Mouse (Mus musculus): ENCODE results near the gene Porcn. TPM values are rescaled to one million over a fixed set of nuclear protein-coding genes. Genes with fewer than 3 reads are reported as not detected.

Porcn gene
- total RNA-seq (2023) = under 1 TPM; 0.31 to 0.77 TPM

DNA sequence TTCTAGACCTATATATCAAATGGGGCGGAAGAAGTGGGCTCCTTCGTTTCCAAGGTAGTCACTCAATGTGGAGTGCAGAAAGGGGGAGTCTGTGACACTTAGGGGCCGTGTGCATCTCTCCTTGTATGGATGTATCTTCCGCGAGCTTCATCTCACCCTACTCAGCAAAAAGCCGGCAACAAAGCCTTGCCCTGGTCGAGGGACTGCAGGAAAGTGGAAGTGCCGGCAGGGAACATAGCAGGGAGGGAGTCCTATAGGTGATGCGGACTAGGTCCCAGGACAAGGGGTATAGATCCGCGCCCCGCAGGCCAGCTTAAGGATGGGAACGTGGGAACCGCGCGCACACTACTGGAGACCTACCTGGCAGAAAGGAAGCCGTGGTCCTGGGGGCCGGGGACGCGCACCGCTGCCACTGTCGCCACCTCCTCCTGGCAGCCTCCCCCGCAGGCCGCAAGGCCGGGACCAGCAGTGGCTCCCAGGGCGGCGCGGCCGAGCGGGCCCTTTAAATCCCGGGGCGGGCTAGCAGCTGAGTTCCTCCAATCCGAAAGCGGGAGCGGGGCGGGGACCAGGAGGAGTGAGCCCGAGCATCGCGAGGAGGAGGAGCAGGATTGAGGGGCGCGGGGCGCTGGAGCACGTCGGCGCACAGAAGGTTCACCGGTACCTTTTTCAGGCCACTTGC lies at the start of gene Porcn:
TSS of gene Porcn (minus strand) at position 511 of the 679 bp plus-strand sequence.

GRCm38 (mm10) chrX:8252334-8253285 lies 46.3 kb upstream of the Porcn start, which contains the start of gene Ftsj1:
TSS of gene Ftsj1 (minus strand) at chrX:8252406.

DNA sequence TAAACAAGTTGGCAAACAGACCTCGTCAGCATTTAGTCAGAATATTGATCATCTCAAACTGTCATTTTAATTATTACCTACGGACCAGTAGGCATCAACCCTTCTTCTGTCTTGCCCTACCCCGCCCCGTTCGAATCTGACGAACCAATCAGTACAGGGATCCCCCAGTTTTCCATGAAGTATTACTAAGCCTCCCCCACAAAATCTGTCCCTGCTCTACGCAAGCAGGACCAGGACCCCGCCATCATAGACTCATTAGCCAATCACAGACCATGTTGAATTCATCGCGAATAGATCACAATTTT lies 13.0 kb downstream of the Porcn start, which contains the start of gene Ebp:
TSS of gene Ebp (minus strand) at position 94 of the 305 bp plus-strand sequence.

GRCm38 (mm10) chrX:8175504-8176385 lies 30.6 kb downstream of the Porcn start, which contains the start of gene Tbc1d25:
TSS of gene Tbc1d25 (minus strand) at chrX:8176181.

GRCm38 (mm10) chrX:8145153-8145991 lies 61.0 kb downstream of the Porcn start, which contains the start of gene Rbm3:
TSS of gene Rbm3 (minus strand) at chrX:8145880.

Other genes starting within 250 kb of the Porcn start
- 10 to 100 TPM in 1 of 2 experiments, 1 to 10 TPM in 1; 4.3 to 12.0 TPM for gene Gata1, start 228.5 kb downstream of the Porcn start, total RNA-seq (2023)
- gene Glod5, start 188.0 kb downstream of the Porcn start, total RNA-seq (2023) = not detected
- gene Suv39h1, start 131.8 kb downstream of the Porcn start, total RNA-seq (2023) = 10 to 100 TPM; 30.6 to 35.0 TPM
- gene Was, start 116.0 kb downstream of the Porcn start, total RNA-seq (2023) = 100 to 1,000 TPM; 161 to 164 TPM
- 10 to 100 TPM; 34.0 to 39.2 TPM for gene Wdr13, start 73.6 kb downstream of the Porcn start, total RNA-seq (2023)
- 100 to 1,000 TPM; 325 to 356 TPM for gene Rbm3, start 60.6 kb downstream of the Porcn start, total RNA-seq (2023)
- gene Tbc1d25, start 30.3 kb downstream of the Porcn start, total RNA-seq (2023) = 10 to 100 TPM; 10.3 to 15.6 TPM
- 10 to 100 TPM; 37.5 to 49.5 TPM for gene Ebp, start 13.0 kb downstream of the Porcn start, total RNA-seq (2023)
- gene Ftsj1, start 45.9 kb upstream of the Porcn start, total RNA-seq (2023) = 10 to 100 TPM; 14.8 to 17.0 TPM
- gene Slc38a5, start 64.6 kb upstream of the Porcn start, total RNA-seq (2023) = 10 to 100 TPM in 1 of 2 experiments, 1 to 10 TPM in 1; 2.1 to 16.0 TPM
- gene Ssxb10, start 120.9 kb upstream of the Porcn start, total RNA-seq (2023) = not detected
- not detected for gene Ssxb9, start 160.5 kb upstream of the Porcn start, total RNA-seq (2023)
- not detected for gene Ssxb1, start 206.8 kb upstream of the Porcn start, total RNA-seq (2023)